Mouse (Mus musculus): ENCODE data around the gene Atp6v0e2. TPM values are rescaled to one million over a fixed set of nuclear protein-coding genes. Genes with fewer than 3 reads are reported as not detected.
A peak's percentile ranks its signal among the peaks of the same experiment; 100 is the strongest.

Atp6v0e2 gene
- total RNA-seq, 2 experiments from 2014 or later = not detected

GRCm38 (mm10) chr6:48572014-48572413 is 34.6 kb downstream of the Atp6v0e2 start:
- no peak for ATAC-seq (replicated peaks; ENCODE audit: poor library complexity)

GRCm38 (mm10) chr6:48572572-48573061 is 35.2 kb downstream of the Atp6v0e2 start, which contains the start of gene Rarres2:
Gene Rarres2, minus strand, starts transcription at chr6:48572789.
- ATAC-seq (replicated peaks; ENCODE audit: poor library complexity) = no peak

GRCm38 (mm10) chr6:48573280-48573679 is 35.9 kb downstream of the Atp6v0e2 start:
- ATAC-seq (replicated peaks; ENCODE audit: poor library complexity) = no peak

- ATAC-seq (replicated peaks; ENCODE audit: poor library complexity) = no peak
Observed at GRCm38 (mm10) chr6:48573981-48574380, 36.6 kb downstream of the Atp6v0e2 start.

GRCm38 (mm10) chr6:48578736-48579135 is 41.3 kb downstream of the Atp6v0e2 start:
- no peak for ATAC-seq (replicated peaks; ENCODE audit: poor library complexity)

- ATAC-seq (replicated peaks; ENCODE audit: poor library complexity) = peak; percentile 76
Observed at GRCm38 (mm10) chr6:48579215-48579648, 41.8 kb downstream of the Atp6v0e2 start.

- ATAC-seq (replicated peaks; ENCODE audit: poor library complexity) = no peak
Observed at GRCm38 (mm10) chr6:48581257-48581656, 43.8 kb downstream of the Atp6v0e2 start.

GRCm38 (mm10) chr6:48582037-48582436 is 44.6 kb downstream of the Atp6v0e2 start:
- peak; percentile 74 for ATAC-seq (replicated peaks; ENCODE audit: poor library complexity)

- ATAC-seq (replicated peaks; ENCODE audit: poor library complexity) = 0 out of 2 replicates have a peak, but pooled peaks have one; percentile 7
Observed at GRCm38 (mm10) chr6:48589194-48589750, 51.9 kb downstream of the Atp6v0e2 start, which contains the start of gene Gm45021. Gene Gm45021, plus strand, starts transcription at chr6:48589610.

Other genes with a start within 250 kb of the Atp6v0e2 start
- gene Krba1, start 142.0 kb upstream of the Atp6v0e2 start, total RNA-seq (2015) = 0.98 and 2.5 TPM in 2 replicates
- 2.0 and 3.1 TPM in 2 replicates for gene Krba1, start 142.0 kb upstream of the Atp6v0e2 start, total RNA-seq (2017)
- gene Zfp467, start 91.8 kb upstream of the Atp6v0e2 start, total RNA-seq (2015) = 1.6 and 3.4 TPM in 2 replicates
- 0.61 and 1.1 TPM in 2 replicates for gene Zfp467, start 91.8 kb upstream of the Atp6v0e2 start, total RNA-seq (2017)
- gene Sspo, start 89.4 kb upstream of the Atp6v0e2 start, total RNA-seq (2015) = not detected in 2 replicates
- gene Sspo, start 89.4 kb upstream of the Atp6v0e2 start, total RNA-seq (2017) = not detected in 2 replicates
- 8.0 and 11.6 TPM in 2 replicates for gene Lrrc61, start 17.2 kb downstream of the Atp6v0e2 start, total RNA-seq (2015)
- gene Lrrc61, start 17.2 kb downstream of the Atp6v0e2 start, total RNA-seq (2017) = 4.9 and 6.3 TPM in 2 replicates
- gene Rarres2, start 35.2 kb downstream of the Atp6v0e2 start, total RNA-seq (2015) = not detected in 2 replicates
- gene Rarres2, start 35.2 kb downstream of the Atp6v0e2 start, total RNA-seq (2017) = not detected in 2 replicates
- not detected in 2 replicates for gene Gm45021, start 52.0 kb downstream of the Atp6v0e2 start, total RNA-seq (2015)
- gene Gm45021, start 52.0 kb downstream of the Atp6v0e2 start, total RNA-seq (2017) = not detected in 2 replicates
- 7.7 and 11.2 TPM in 2 replicates for gene Repin1, start 56.3 kb downstream of the Atp6v0e2 start, total RNA-seq (2015)
- gene Repin1, start 56.3 kb downstream of the Atp6v0e2 start, total RNA-seq (2017) = 10.0 and 16.6 TPM in 2 replicates
- not detected in 2 replicates for gene Gm44965, start 56.3 kb downstream of the Atp6v0e2 start, total RNA-seq (2015)
- gene Gm44965, start 56.3 kb downstream of the Atp6v0e2 start, total RNA-seq (2017) = not detected in 2 replicates
- 0.78 and 0.96 TPM in 2 replicates for gene Zfp775, start 64.4 kb downstream of the Atp6v0e2 start, total RNA-seq (2015)
- gene Zfp775, start 64.4 kb downstream of the Atp6v0e2 start, total RNA-seq (2017) = 1.00 and 2.0 TPM in 2 replicates
- gene AI854703, start 89.1 kb downstream of the Atp6v0e2 start, total RNA-seq (2015) = 0.07 and 0.64 TPM in 2 replicates
- 0.08 and 0.61 TPM in 2 replicates for gene AI854703, start 89.1 kb downstream of the Atp6v0e2 start, total RNA-seq (2017)
- 0.27 and 1.1 TPM in 2 replicates for gene Gimap8, start 109.6 kb downstream of the Atp6v0e2 start, total RNA-seq (2015)
- gene Gimap8, start 109.6 kb downstream of the Atp6v0e2 start, total RNA-seq (2017) = 0.50 and 2.0 TPM in 2 replicates
- gene Gimap9, start 138.5 kb downstream of the Atp6v0e2 start, total RNA-seq (2015) = 10.7 and 14.5 TPM in 2 replicates
- gene Gimap9, start 138.5 kb downstream of the Atp6v0e2 start, total RNA-seq (2017) = 17.2 and 29.9 TPM in 2 replicates
- 0.39 and 1.7 TPM in 2 replicates for gene Gimap4, start 146.9 kb downstream of the Atp6v0e2 start, total RNA-seq (2015)
- 2.9 and 3.1 TPM in 2 replicates for gene Gimap4, start 146.9 kb downstream of the Atp6v0e2 start, total RNA-seq (2017)
- gene Gimap6, start 170.6 kb downstream of the Atp6v0e2 start, total RNA-seq (2015) = 2.5 and 6.7 TPM in 2 replicates
- 3.5 and 15.6 TPM in 2 replicates for gene Gimap6, start 170.6 kb downstream of the Atp6v0e2 start, total RNA-seq (2017)
- not detected in 2 replicates for gene Gm28053, start 181.0 kb downstream of the Atp6v0e2 start, total RNA-seq (2015)
- 20.7 and 26.7 TPM in 2 replicates for gene Gm28053, start 181.0 kb downstream of the Atp6v0e2 start, total RNA-seq (2017)
- gene Gimap7, start 181.0 kb downstream of the Atp6v0e2 start, total RNA-seq (2015) = 0.22 TPM in 1 of 2 replicates, not detected in the other
- gene Gimap7, start 181.0 kb downstream of the Atp6v0e2 start, total RNA-seq (2017) = 0.29 and 1.3 TPM in 2 replicates
- 1.2 and 5.1 TPM in 2 replicates for gene Gimap1, start 201.4 kb downstream of the Atp6v0e2 start, total RNA-seq (2015)
- 3.7 and 9.1 TPM in 2 replicates for gene Gimap1, start 201.4 kb downstream of the Atp6v0e2 start, total RNA-seq (2017)
- gene Gimap5, start 208.6 kb downstream of the Atp6v0e2 start, total RNA-seq (2015) = 0.07 and 1.1 TPM in 2 replicates
- 0.08 and 2.0 TPM in 2 replicates for gene Gimap5, start 208.6 kb downstream of the Atp6v0e2 start, total RNA-seq (2017)
- 0.12 and 0.62 TPM in 2 replicates for gene Gimap3, start 233.2 kb downstream of the Atp6v0e2 start, total RNA-seq (2015)
- 0.61 TPM in 1 of 2 replicates, not detected in the other for gene Gimap3, start 233.2 kb downstream of the Atp6v0e2 start, total RNA-seq (2017)